Mouse (Mus musculus): ENCODE results near the gene Shisa5.

DNA sequence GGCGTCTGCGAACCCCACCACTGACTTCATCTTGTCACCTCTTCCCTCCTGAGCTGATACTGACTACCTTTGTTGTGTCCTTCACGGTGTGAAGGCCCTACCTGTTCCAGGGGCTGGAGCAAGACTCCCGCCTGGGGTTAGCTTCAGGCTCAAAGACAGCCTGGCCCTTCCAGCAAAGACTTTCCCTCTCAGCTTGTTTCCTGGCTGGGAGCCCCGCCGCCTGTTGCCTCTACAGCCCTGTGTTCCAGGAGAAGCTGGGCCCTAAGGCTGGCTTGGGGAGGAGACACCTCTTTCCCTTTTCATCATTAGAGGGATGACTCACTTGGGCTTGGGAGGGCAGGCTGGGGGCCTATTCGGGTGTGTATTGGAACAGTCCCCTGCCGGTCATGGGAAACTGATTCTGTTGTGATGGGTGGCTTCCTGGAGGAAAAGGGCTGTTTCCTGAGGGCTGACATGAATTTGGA, 568 bp downstream of the Shisa5 start:
- no peak for TF ChIP-seq GATA1 (IDR thresholded peaks at IDR 0.05; ENCODE audit: borderline replicate concordance, low read length)
- no peak for TF ChIP-seq CTCF (IDR thresholded peaks at IDR 0.05; ENCODE audit: low read depth, low read length)
- TF ChIP-seq TAL1 (conservative IDR thresholded peaks at IDR 0.05; ENCODE audit: low read depth, low read length), result no peak
- no peak for TF ChIP-seq GATA2 (IDR thresholded peaks at IDR 0.05; ENCODE audit: borderline replicate concordance, low read depth, low read length)

Measured in G1E (cell line).